Mouse (Mus musculus): Measurements from ENCODE around the gene Wfikkn2.

DNA sequence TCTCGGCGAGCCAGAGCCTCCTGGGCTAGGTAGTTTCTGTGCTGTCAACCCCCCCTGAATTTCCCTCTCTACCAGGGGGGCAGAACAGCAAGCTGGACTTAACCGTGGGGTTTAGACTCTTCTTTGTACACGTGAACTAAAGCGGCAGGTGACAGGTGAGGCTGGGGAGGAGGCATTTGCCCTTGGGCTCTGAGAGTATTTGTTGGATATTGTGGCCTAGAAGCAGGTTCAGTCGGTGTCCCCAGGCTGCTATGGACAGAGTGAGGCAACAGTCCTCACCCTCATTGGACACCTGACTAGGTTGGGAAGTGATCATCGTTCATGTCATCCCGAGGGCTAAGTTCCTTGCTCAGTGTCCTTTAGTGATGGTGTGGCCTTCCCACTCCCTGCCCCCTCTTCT, 10.9 kb downstream of the Wfikkn2 start:
- TF ChIP-seq CTCF (conservative IDR thresholded peaks at IDR 0.05; ENCODE audit: insufficient read depth, insufficient read length, low read depth, low read length), result no peak
- no peak for TF ChIP-seq POLR2A (IDR thresholded peaks at IDR 0.05; ENCODE audit: low read depth, low read length)

Data from kidney, adult 2 months (tissue).